Mouse (Mus musculus) testis, adult 10 weeks (tissue): ENCODE results near the gene Aldh3a1. TPM values are rescaled to one million over a fixed set of nuclear protein-coding genes. Genes with fewer than 3 reads are reported as not detected.

Experiments used
- polyA plus RNA-seq: library from polyadenylated mRNA; stranded (reverse); fragments of 350-450 nt; fragmentation: Illumina TruSeq; extraction: RNeasy Lipid Tissue Mini Kit (QIAGEN cat#74804); gene quantifications from one replicate; pipeline ENCODE4 v1.2.3, GENCODE M21; 2014; ENCODE audit warnings: low read depth, low replicate concordance

Aldh3a1 gene
- 0.70 TPM for polyA plus RNA-seq

GRCm38 (mm10) chr11:61207487-61208246 lies at the start of gene Aldh3a1:
Aldh3a1 (plus strand) TSS chr11:61207537.

DNA sequence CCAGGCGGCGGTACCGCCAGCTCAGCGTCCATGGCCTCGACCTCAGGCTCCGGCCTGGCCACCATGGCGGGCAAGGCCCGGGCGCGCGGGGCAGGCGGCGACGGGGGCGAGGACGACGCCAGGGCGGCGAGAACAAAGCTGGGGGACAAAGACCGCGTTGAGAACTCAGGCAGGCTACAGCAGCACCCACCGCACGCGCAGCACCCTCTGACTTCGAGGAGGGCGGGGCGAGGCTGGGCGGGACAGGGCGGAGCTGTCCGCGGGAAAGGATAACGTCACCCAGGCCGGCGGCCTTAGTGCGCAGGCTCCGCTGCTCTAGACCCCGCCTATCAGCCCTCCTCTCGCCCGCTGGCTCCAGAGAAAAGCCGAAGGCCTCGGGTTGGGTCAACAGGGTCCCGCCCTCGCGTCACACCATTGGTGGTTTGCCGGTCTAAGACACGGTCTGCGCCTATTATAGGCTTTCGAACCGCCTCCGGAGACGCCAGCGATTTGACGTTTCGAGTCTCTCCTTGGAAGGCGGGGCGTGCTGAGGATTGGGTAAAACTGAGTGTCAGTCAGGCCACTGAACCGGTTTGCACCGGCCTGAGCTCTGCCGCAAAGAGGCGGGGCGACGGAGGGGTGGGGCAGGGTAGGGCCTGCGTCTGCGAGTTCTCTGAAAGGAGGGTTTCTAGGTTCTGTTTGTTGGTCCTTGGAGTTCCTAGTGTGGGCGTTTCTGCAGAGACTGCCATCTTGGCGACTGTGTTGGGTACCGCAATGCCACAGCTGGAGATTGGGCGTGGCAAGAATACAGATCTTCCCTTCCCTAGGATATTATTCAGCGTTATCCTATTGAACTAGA lies 32.3 kb upstream of the Aldh3a1 start, which contains the start of gene Usp22:
TSS of gene Usp22 (minus strand) at position 235 of the 838 bp plus-strand sequence.

DNA sequence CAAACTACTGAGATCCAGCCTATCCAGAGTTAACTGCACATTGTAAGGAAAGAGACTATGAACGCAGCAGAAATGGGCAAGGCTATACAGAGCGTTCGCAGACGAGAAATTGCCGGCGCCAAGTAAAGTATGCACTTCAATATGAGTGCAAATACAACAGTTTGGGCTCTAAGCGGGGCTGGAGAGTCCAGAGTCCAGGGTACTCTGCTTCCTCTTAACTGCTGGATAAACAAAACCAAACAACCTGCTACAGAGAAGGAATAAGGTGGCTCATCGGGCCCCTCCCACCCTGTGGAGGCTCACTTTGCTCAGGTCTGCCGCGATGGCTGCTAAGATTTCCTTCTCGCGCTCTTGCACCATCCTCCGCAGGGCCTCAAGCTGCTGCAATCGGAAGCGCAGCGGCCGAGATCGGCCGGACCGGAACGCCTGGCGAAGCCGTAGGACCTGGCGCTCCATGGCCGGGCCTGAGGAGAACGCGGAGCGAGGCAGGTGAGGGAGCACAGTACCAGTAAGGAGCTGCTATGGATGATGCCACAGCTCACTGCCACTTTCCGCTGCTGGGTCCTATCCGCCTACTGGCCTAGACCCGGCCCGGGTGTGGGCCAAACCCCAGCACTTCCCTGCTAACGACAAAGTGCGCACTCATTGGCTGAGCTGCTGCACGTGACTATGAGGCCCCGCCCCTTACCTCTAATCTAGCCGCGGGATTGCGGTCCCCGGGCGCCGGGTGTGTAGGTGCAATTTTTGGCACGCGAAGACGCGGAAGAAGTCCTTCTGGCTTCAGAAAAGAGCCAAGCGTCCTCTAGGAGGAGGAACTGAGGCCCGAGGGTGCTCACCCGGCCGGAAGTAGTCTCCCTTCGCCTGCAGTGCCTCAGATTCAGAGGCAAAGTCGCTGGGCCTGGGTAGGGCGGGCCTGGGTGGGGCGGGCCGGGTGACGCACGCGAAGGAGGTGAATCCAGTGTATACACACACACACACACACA lies 59.5 kb downstream of the Aldh3a1 start, which contains the start of gene Aldh3a2:
TSS of gene Aldh3a2 (minus strand) at position 914 of the 983 bp plus-strand sequence.

Other genes starting within 250 kb of the Aldh3a1 start
- not detected for gene Kcnj12, start 185.0 kb upstream of the Aldh3a1 start, polyA plus RNA-seq
- gene Tnfrsf13b, start 80.8 kb upstream of the Aldh3a1 start, polyA plus RNA-seq = 0.15 TPM
- 9.9 TPM for gene Usp22, start 32.5 kb upstream of the Aldh3a1 start, polyA plus RNA-seq
- 24.3 TPM for gene Aldh3a2, start 59.9 kb downstream of the Aldh3a1 start, polyA plus RNA-seq
- 6.5 TPM for gene Slc47a2, start 135.3 kb downstream of the Aldh3a1 start, polyA plus RNA-seq
- gene Slc47a1, start 170.8 kb downstream of the Aldh3a1 start, polyA plus RNA-seq = 1.2 TPM
- gene Rnf112, start 246.6 kb downstream of the Aldh3a1 start, polyA plus RNA-seq = 0.78 TPM